Mouse (Mus musculus): ENCODE data around the gene Cr1l.

Cr1l gene

DNA sequence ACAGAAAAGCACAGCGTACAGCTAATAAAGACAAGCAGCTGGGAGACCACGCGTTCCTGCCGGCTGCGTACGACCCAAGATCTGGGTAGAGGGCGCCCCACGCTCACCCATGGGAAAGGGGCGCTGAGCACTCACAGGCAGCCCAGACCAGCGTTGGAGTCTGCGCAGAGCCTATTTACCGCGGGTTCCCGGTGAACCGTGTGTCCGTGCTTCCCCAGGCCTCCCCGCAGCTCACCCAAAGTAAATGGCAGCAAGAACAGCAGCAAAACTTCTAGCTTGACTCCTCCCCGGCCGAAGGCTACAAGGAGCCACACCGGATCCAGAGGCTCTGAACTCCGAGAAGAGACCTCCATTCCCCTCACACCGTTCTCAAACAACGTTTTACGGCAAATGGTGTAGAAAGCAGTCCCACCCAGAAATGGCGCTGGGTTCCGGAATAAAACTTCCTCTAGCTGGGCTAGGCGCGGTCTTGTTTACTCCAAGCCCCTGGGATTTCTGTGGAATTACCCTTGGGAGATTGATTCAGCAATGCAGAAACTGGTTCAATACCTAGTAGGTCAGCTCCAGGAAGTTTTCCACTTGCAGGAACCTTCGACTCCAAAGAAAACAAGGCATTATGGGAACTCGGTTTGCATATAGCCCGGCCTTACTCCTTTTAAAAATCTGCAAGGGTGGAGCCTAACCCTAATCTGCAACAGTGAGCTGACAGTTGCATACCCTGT lies at the start of gene Cr1l:
TSS of gene Cr1l (minus strand) at position 634 of the 722 bp plus-strand sequence.
- peak; percentile 91 for DNase-seq (ENCODE audit: low spot score)

DNA sequence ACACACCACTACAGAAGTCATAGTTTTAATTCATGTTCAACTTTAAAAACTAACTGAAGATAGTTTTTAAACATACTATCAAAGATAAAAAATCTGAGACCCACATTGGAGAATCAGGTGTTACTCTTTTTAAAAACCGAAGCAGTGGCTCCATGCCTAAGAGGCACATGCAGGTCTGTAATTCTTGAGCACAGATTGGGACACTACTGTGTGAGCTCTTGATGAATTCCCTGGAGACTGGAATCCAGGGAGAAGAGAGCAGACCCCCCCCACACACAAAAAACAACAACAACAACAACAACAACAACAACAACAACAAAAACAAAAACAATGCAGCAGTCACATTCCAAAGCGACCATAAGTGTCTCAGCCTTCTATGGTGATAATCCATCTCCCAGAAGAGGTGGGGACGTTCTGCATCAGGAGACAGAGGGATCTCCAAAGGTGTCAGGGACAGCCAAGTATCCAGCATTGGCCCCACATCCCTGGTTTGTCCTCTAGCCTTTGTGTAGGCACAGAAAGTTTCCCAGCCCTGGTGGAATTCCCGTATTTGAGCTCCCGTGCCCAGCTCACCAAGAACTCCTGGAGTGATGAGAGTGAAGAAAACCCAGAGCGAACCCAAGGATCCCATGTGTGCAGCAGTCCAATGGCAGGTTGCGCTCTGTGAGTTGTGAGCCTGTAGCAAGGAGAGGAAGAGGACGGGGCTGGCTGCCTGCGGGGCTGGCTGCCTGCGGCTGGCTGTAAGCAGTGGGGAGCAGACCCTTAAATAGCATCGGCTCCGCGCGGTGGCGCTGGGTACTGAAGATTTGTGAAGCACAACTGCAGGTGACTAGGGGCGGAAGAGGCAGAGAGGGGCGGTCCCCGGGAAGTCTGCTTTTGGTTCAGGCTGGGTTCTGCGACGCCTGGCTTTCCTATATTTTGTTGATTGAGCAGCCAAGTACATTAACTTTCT lies 44.9 kb upstream of the Cr1l start, which contains the start of gene Cr2:
TSS of gene Cr2 (minus strand) at position 737 of the 952 bp plus-strand sequence.
- DNase-seq (ENCODE audit: low spot score), result peak; percentile 55

- DNase-seq (ENCODE audit: low spot score), result no peak
Observed at GRCm38 (mm10) chr1:195164996-195165755, 33.8 kb upstream of the Cr1l start.

DNA sequence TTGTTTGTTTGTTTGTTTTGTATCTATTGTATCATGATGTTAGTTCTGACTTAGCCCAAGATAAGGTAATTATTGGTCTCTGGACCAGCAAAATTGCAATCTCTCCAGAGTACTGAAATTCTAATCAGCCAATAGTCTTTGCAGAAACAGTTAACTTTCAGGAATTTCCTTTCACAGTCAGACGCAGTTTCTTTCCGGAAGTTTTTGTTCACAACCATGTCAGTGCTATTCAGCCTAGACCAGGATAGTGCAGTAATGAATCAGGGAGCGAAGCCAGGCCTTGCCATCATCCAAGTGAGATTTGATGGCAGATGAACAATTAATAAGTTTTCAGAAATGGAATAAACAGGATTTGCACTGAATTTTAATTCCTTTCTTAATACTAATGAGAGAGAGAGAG lies 684 bp upstream of the Cr1l start:
- peak; percentile 8 for DNase-seq (ENCODE audit: low spot score)

DNA sequence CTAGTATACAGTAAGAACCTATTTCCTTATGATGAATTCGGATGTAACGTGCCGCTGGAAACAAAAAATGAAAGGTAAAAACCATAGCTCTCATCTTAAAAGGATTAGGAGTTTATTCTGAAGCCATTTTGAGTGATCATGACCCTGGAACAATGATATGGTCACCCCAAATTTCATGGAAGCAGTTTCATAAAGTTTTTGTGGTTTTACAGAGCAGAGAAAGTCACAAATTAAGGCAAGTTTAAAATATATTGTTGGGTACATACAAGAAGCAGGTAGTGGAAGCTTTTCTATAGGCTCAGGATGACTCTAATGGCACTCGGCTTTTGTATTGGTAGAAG lies 259 bp upstream of the Cr1l start:
- DNase-seq (ENCODE audit: low spot score), result peak; percentile 1

DNA sequence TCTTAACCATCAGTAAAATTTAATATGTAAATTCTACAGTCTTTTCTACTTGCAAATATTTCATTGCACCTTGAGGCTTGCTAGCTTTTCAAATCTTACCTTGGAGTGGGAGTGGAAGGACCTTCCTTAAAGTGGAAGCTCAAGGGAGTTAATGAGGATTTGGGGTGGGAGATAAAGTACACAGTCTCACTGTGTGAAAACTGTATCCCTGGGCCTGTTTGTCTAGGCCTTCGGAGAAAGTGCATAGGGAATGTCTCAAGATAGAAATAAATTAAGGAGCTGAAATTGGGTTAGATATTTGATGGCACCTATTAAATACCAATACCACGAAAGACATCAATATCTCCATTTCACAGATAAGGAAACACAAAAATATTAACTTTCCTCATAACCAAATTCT lies 907 bp downstream of the Cr1l start:
- DNase-seq (ENCODE audit: low spot score), result no peak

DNA sequence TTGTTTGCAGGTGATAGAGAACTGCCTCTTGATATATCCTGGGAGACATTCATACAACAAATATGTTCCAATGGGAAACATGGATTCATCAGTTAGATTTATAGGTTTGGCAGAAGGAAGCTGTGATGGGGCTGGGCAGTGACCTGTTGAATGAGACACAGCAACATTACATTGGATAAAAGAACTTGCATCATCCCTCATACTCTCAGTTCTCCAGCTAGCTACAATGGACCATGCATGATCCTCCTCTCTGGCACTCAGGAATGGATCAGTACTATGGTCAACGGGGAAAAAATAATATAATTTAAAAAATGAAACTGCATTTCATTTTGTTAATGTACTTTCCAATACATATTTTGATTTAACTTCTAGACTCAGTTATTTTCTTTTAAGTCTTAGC lies 1.5 kb downstream of the Cr1l start:
- no peak for DNase-seq (ENCODE audit: low spot score)

DNA sequence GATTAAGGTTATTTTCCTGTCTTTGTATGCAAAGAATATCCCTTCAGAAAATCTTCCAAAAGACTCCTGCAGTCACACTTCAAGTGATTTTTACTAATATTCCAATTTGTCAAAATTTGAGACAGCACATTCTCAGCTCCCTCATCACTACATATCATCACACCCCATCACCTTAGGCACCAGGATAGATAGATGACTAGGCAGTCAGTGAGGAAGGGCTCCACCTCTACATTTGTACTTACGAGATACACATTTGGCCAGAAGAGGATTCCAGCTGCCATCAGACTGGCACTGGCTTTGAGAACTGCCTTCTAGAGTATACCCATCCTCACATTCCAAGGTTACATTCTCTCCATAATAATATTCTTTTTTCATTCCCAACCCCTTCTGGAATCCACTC lies 17.0 kb downstream of the Cr1l start:
- DNase-seq (ENCODE audit: low spot score), result no peak

DNA sequence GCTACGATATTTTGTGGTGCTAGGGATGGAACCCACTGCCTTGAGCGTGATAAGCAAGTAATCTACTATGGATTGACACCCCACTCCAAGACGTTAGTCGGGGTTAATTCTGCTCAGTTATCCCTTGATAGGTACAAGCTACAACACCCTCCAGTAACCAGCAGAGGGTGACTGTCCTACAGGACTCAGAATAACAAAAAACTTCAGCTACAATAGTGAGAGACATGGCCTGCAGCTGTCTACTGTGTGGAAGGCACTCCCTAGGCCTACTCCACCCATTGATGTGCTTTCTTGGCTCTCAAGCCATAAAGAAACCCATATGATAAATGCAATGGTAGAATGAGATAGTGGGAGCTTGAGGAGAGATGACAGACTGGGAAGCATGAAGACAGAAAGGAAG lies 17.8 kb downstream of the Cr1l start:
- no peak for DNase-seq (ENCODE audit: low spot score)

- DNase-seq (ENCODE audit: low spot score), result no peak
Observed at GRCm38 (mm10) chr1:195100693-195101092, 30.7 kb downstream of the Cr1l start.

GRCm38 (mm10) chr1:195098004-195098403 lies 33.4 kb downstream of the Cr1l start:
- DNase-seq (ENCODE audit: low spot score), result no peak

DNA sequence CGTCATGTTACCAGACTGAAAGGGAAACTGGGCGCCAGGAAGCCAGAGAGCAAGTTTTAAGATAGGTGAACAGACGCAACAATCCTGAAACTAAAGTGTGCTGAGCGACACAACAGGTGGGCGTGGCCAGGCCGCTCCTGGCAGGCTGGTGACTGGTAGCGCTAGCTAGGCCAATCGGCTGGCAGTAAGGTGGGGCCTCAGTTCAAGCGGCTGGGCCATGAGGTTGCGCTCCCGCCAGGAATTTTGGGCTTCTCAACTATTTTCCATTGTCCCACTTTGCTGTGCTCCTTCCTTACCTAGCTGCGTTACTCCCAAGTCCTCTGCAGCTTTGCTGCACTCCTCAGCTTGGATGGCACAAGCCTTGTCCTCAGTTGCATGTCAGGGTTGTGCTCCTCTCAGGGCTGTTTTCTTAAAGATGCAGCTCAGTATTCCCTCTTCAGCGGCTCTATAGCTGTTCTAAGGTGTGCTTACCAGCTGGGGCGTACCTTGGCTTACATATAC lies 39.1 kb downstream of the Cr1l start, which contains the start of gene Cd46:
TSS of gene Cd46 (minus strand) at position 30 of the 501 bp plus-strand sequence.
- peak; percentile 87 for DNase-seq (ENCODE audit: low spot score)

DNA sequence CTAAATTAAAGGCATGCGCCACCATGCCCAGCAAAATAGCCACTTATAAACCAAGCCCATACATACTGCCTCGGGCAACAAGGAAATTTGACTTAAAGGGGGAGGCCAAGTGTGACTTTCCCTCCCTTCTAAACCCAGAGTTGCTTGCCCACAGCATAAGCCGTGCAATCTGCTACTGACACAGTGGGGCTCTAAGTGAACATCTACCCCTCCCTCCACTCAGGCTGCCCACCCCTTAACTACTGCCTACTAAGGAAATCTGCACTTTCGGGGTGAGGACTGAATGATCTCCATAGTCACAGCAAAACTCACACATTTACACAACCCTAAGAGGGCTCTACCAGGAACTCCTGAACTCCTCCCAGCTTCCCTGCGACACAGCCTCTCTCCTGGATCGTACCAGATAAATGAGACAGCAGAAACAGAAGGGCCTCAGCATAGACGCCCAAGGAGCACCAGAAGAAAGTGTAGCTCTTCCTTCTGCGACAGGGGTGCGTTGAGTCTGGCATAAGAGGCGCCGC lies 39.6 kb downstream of the Cr1l start:
- no peak for DNase-seq (ENCODE audit: low spot score)

DNA sequence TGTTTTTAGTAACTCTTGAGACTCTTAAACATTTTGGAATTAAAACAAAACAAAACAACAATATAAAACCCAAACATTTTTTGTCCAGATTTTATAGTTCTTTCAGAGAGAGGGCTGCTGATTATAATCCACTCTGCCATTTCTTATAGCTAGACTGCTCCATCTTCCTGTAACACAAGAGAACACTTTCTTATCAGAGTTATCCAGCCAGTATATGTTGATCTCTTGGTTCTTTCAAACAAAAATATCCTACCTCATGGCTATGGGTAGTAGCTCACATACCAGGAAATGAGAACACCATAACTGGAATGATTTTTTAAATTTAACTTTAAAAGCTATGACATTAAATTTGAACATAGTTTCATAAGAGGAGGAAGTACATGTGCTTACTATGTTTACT lies 49.2 kb downstream of the Cr1l start:
- DNase-seq (ENCODE audit: low spot score), result no peak

Data from lung, postnatal 25 days (tissue).